Mouse (Mus musculus) spleen, adult 18-20 months (tissue): Measurements from ENCODE around the gene Gpa33.

Experiments used
- DNase-seq, 2 experiments: peaks; one replicate each; pipeline ENCODE4 v3.0.0; 2022; ENCODE audit warnings: mixed read lengths in 2 of 2

The Gpa33 gene

DNA sequence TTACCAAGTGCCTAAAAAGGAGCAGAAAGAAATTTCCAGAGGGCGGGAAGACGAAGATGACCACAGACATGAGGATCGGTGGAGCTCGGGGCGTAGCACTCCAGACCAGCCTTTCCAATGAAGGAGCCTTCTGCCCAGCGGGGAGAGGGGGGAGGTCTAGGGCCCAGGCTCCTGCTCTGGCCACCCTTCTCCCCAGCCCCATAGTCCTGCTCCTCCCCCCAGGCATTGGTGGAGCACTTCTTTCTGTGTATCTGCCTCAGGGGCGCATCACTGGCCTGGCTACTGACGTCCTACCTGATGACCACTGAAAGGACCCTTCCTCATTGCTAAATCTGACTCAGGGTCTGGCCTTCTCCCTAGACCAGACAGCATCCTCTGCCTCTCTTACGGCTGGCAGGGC is 35.1 kb downstream of the Gpa33 start:
- DNase-seq: no peak

GRCm38 (mm10) chr1:166167405-166167804 is 37.4 kb downstream of the Gpa33 start:
- no peak for DNase-seq

DNA sequence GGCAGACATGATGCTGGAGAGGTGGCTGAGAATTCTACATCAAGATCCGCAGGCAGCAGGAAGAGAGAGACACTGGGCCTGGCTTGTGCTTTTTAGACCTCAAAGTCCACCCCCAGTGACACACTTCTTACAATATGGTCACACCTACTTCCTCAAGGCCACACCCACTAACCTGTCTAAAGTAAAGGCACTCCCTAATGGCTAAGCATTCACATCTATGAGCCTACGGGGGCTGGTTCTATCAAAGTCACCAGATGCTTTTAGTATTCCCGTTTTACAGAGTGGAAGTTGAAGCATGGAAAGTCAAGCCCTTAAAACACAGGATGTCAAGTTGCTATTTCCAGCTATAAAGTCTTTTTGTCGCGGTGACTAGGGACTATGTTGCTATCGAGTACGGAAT is 38.0 kb downstream of the Gpa33 start:
- DNase-seq: no peak

- DNase-seq: no peak
Observed at GRCm38 (mm10) chr1:166169713-166170112, 39.7 kb downstream of the Gpa33 start.

DNA sequence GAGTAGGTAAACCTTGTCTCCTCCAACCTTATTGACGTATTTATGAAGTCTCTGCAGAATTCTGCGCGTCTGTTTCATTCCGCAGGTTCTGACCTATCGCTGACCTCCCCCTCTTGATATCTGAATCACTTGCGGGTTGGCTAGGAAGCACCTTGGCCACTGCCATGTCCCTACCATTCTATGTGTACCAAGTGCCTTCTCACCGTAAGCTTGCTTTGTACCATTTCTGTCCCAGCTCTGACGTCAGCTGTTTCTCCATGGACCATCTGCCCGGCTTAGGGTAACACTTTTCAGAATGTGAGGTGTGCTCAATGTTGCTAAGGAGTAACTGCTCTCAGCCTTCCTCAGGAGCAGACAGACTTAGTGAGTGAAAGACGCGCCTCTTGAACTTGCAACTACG is 40.8 kb downstream of the Gpa33 start:
- no peak for DNase-seq

GRCm38 (mm10) chr1:166172992-166173391 is 43.0 kb downstream of the Gpa33 start:
- DNase-seq: no peak

DNA sequence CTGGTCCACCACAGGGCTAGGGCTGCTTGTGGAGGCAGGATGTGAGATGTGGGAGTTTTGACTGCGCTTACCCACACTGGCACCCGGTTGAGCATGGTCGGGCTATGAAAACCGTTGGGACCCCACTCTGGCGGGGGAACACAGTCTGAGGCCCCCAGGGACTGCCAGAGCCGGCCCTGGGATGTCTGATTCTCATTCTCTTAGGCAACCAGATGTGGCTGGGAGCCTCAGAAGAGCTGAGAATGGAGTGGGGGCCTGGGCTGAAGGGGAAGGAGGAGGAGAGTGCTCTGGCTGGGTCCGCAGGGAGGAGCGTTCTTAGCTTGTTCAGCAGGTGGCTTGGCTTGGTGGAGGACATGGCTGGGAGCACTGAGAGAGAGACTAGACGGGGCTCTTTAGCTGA is 43.6 kb downstream of the Gpa33 start:
- DNase-seq: no peak

GRCm38 (mm10) chr1:166181510-166181909 is 51.5 kb downstream of the Gpa33 start:
- no peak for DNase-seq

GRCm38 (mm10) chr1:166182952-166183627 is 53.1 kb downstream of the Gpa33 start:
- DNase-seq: no peak

DNA sequence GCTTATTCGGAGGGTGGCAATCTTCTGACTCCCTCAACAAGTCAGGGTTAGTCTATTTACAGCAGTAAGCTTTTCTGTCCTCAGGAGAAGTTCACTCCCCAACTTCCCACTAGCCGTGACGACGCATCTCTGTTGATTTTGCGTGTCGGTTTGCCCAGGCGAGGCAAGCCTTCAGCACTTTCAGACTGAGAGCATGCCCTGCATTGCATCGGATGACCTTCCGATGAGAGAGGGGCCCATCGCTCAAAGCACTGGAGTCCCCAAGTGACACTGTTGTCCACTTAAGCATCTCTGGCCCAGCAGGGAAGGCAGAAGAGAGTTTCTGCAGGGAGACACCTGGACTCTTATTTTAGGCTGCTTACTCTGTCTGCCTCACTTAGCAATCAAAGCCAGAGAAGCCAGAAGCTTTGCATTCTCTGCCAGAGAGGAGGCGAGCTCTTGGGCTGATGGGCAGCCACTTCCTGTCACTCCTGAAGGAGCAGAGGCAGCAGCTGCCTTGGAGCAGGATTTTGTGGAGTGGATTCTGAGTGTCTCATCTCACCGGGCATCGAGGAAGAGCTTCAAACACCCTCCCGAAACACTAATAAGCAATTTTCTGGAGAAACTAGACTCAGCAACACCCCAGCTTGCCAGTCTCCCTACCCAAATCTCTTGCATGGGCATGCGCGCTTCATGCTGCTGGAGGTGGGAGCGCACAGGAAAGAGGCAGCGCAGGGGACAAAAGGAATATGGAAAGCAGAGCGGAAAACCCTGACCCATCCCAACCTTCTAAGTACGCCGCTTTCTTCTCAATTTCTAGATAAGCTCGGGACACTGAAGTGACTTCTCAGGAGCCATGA is 54.6 kb downstream of the Gpa33 start:
- DNase-seq: no peak

DNA sequence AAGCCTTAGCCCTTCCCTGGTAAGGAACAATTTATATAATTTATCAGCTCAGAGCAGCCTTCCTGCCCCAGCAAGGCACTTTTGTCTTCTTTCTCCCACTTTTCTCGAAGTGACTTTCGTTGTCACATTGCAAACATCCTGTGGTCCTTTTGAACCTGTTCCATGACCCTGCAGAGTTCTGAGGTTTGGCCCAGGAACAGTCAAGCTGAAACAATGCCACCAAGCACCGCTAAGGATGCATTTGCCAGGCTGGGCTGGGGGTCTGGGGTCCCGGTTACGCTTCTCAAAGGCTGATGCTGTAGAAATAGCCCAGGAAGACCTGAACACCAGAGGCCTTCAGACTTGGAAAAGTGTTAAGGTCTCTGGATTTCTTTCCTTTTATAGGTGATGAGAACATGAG is 55.3 kb downstream of the Gpa33 start:
- no peak for DNase-seq

- DNase-seq: no peak
Observed at GRCm38 (mm10) chr1:166189821-166190220, 59.8 kb downstream of the Gpa33 start.

DNA sequence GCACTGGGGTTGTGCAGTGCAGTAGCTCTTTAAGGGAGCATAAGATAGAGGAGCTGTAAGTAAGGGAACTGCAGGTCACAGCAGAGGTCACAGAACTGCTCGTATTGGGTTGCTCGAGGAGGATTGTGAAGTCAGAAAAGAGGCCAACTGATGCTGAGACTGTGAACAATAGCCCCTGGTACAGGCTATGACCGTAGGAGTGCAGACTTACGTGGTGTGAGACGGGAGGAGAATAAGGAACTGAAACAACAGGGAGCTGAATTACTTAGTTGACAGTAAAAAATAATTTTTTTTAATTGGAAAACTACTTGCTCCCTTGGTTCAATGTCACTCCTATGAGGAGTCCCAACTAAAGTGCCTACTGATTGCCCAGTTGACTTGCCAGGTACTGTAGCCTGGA is 74.1 kb downstream of the Gpa33 start:
- no peak for DNase-seq

DNA sequence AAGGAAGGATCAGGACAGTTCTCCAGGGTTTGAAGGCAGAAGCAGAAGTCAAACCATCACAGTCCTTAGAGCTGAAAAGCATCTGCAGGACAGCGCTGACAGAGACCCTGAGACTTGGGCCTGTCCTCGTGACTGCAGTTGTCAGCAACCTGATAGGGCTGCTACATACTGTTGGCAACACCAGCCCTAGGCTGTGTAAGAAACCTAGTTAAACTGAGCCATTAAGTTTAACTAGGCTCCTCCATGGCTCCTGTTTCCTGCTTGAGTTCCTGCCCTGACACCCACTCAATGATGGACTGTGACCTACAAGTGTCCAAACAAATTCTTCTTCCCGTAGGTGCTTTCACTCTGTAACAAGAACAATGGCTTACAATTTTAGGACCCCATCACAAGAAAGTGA is 75.1 kb downstream of the Gpa33 start:
- DNase-seq: no peak

DNA sequence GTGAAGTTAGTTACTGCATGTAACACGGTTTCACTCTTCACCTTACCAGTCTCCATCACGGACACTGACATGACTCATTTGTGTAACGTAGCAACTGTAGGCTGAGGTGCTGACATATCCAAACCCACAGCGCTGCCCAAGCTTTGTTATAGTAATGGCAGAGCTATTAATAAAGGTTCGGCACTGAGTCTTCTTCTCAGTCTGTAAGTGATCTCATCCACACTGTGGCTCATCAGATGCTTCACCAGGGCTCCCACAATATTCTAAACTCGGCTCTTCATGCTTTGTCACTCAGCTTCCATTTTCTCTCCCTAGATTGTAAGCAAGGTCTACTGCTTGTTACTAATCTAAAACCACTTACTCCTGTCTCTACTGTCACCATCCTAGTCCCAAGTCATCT is 79.3 kb downstream of the Gpa33 start:
- DNase-seq: no peak

- no peak for DNase-seq
Observed at GRCm38 (mm10) chr1:166214181-166214580, 84.1 kb downstream of the Gpa33 start.
